In the genomic region with DNA sequence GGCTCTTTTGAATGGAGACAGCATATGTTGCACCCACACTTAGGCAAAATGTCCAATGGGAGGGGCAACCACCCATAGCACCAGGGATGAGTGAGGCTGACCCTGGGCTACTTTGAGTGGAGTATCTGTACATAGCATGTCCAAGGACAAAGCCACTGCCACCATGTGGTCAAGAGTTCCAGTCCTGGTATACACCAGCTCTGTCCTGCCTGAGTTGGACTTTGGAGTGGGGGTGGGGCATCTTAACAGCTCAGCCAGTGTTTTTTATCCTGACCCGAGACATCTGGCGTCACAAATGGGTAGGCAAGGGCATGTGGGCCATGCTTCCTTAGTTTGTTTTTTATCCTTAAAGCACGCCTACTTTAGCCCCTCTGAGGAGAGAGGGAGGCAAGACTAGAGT, we compare ENCODE assay signal across 15 mouse cellular contexts. TPM values are rescaled to one million over a fixed set of nuclear protein-coding genes. Genes with fewer than 3 reads are reported as not detected.
A peak's percentile ranks its signal among the peaks of the same experiment; 100 is the strongest.
DNase-seq lines count a peak whose midpoint lies in the region; ATAC-seq and TF ChIP-seq lines count a peak whose summit lies in the region.
"Had no signal": no experiment of that assay in that cellular context is flagged by ENCODE, and none has a peak within 500 bp of the region (broad histone marks: within the 10 kb centered on the region; RNA-seq: fewer than 3 reads in every experiment).

No protein-coding gene starts in this region.

- no peaks in the 10 kb centered on the region for H3K9me3 ChIP-seq in forebrain, postnatal 0 days (ENCODE audit: low read length)
- H3K9me3 ChIP-seq in forebrain, embryonic 12.5 days: no peaks in the 10 kb centered on the region
- H3K9me3 ChIP-seq in neural tube, embryonic 12.5 days: no peaks in the 10 kb centered on the region
- H3K9me3 ChIP-seq in kidney, postnatal 0 days (replicated peaks; ENCODE audit: low read length): no peaks in the 10 kb centered on the region
- H3K9me3 ChIP-seq: embryonic facial prominence, embryonic 13.5 days; heart, embryonic 12.5 days; hindbrain, embryonic 15.5 days had no signal

- peaks cover 12% of the 10 kb centered on the region; the same call in 1 of the 2 replicates for H3K4me1 ChIP-seq in forebrain, postnatal 0 days (ENCODE audit: insufficient read depth)
- peaks cover 14% of the 10 kb centered on the region for H3K4me1 ChIP-seq in forebrain, embryonic 12.5 days
- peaks cover 12% of the 10 kb centered on the region for H3K4me1 ChIP-seq in neural tube, embryonic 12.5 days
- H3K4me1 ChIP-seq in kidney, postnatal 0 days (replicated peaks; ENCODE audit: insufficient read depth, low read length): peaks cover 11% of the 10 kb centered on the region; the same call in 1 of the 2 replicates

- 70% methylated on average over 3 of the region's 3 CpGs for WGBS in forebrain, postnatal 0 days
- WGBS in forebrain, embryonic 12.5 days: 60% methylated on average over 3 of the region's 3 CpGs
- 45% methylated on average over 3 of the region's 3 CpGs for WGBS in neural tube, embryonic 12.5 days
- WGBS in kidney, postnatal 0 days: 12% methylated on average over 3 of the region's 3 CpGs

- H3K4me3 ChIP-seq in forebrain, postnatal 0 days (ENCODE audit: low read depth, low read length): no peak overlapping the region
- no peak overlapping the region for H3K4me3 ChIP-seq in forebrain, embryonic 12.5 days (replicated peaks)
- H3K4me3 ChIP-seq in neural tube, embryonic 12.5 days: no peak overlapping the region
- H3K4me3 ChIP-seq in kidney, postnatal 0 days (replicated peaks; ENCODE audit: low read depth, low read length): no peak overlapping the region

- no peak for ATAC-seq in forebrain, postnatal 0 days
- no peak for ATAC-seq in forebrain, embryonic 12.5 days (ENCODE audit: low FRiP score)
- peak; percentile 14; the same call in 1 of the 2 replicates for ATAC-seq in neural tube, embryonic 12.5 days (ENCODE audit: low FRiP score, low read depth)
- peak; percentile 30; the same call in 1 of the 2 replicates for ATAC-seq in kidney, postnatal 0 days (replicated peaks; ENCODE audit: low FRiP score, low read depth)

- H3K27ac ChIP-seq in forebrain, postnatal 0 days (ENCODE audit: low read depth, low read length): no peak overlapping the region
- no peak overlapping the region for H3K27ac ChIP-seq in forebrain, embryonic 12.5 days
- no peak overlapping the region for H3K27ac ChIP-seq in neural tube, embryonic 12.5 days
- H3K27ac ChIP-seq in kidney, postnatal 0 days: no peak overlapping the region
- H3K27ac ChIP-seq: embryonic facial prominence, embryonic 13.5 days; gastrocnemius, adult 2 months; liver, embryonic 14.5 days had no signal

- H3K36me3 ChIP-seq in forebrain, postnatal 0 days (ENCODE audit: insufficient read depth): no peaks in the 10 kb centered on the region
- H3K36me3 ChIP-seq in forebrain, embryonic 12.5 days (replicated peaks): no peaks in the 10 kb centered on the region
- no peaks in the 10 kb centered on the region for H3K36me3 ChIP-seq in neural tube, embryonic 12.5 days
- H3K36me3 ChIP-seq in kidney, postnatal 0 days (ENCODE audit: insufficient read depth, low read length): no peaks in the 10 kb centered on the region
- H3K36me3 ChIP-seq: embryonic facial prominence, embryonic 13.5 days; heart, embryonic 12.5 days; hindbrain, embryonic 15.5 days had no signal

- TF ChIP-seq CTCF in forebrain, postnatal 0 days (IDR thresholded peaks at IDR 0.05; ENCODE audit: low read depth): no peak
- no peak for TF ChIP-seq CTCF in kidney, postnatal 0 days (IDR thresholded peaks at IDR 0.05; ENCODE audit: low read depth)

- H3K27me3 ChIP-seq in forebrain, postnatal 0 days (ENCODE audit: insufficient read depth, low read length): peaks cover 4% of the 10 kb centered on the region; the same call in 1 of the 2 replicates
- peaks cover 50% of the 10 kb centered on the region for H3K27me3 ChIP-seq in forebrain, embryonic 12.5 days
- H3K27me3 ChIP-seq in neural tube, embryonic 12.5 days (replicated peaks): peaks cover 17% of the 10 kb centered on the region; the same call in 1 of the 2 replicates
- no peaks in the 10 kb centered on the region for H3K27me3 ChIP-seq in kidney, postnatal 0 days (ENCODE audit: insufficient read depth, low read length)
- H3K27me3 ChIP-seq: hindbrain, embryonic 15.5 days had no signal

- H3K4me2 ChIP-seq in forebrain, postnatal 0 days (ENCODE audit: low read depth): no peak overlapping the region
- no peak overlapping the region for H3K4me2 ChIP-seq in forebrain, embryonic 12.5 days
- H3K4me2 ChIP-seq in neural tube, embryonic 12.5 days (replicated peaks): no peak overlapping the region
- H3K4me2 ChIP-seq in kidney, postnatal 0 days (ENCODE audit: low read length): no peak overlapping the region

- 0 out of 2 replicates have a peak overlapping the region, but pooled peaks have one; percentile 69 for H3K9ac ChIP-seq in forebrain, postnatal 0 days
- H3K9ac ChIP-seq in forebrain, embryonic 12.5 days: no peak overlapping the region
- H3K9ac ChIP-seq in neural tube, embryonic 12.5 days: no peak overlapping the region
- H3K9ac ChIP-seq in kidney, postnatal 0 days (ENCODE audit: low read depth, low read length): no peak overlapping the region
- H3K9ac ChIP-seq: embryonic facial prominence, embryonic 13.5 days; heart, embryonic 12.5 days; hindbrain, embryonic 15.5 days; liver, embryonic 14.5 days had no signal

- DNase-seq in forebrain, postnatal 0 days: no peak
- no peak for DNase-seq in neural tube, embryonic 10.5 days (ENCODE audit: extremely low spot score, low spot score)
- DNase-seq in kidney, postnatal 0 days (ENCODE audit: low spot score): no peak
- DNase-seq in testis, postnatal 10 days (ENCODE audit: low spot score): no peak
- no peak for DNase-seq in frontal cortex, postnatal 14 days (ENCODE audit: low spot score in 2 of 2)
- DNase-seq: adrenal gland, adult 2 months; gastrocnemius, adult 2 months; layer of hippocampus, adult 9-11 months had no signal

RNA-seq across cellular contexts. Expression of gene Adra2c, which starts 36.5 kb away (rescaled TPM):
- total RNA-seq in forebrain, postnatal 0 days (2014; rRNA removed): 8.9 and 10.7 TPM in 2 replicates
- polyA plus RNA-seq in forebrain, postnatal 0 days (2015; fragmentation: Nextera tagmentation; extraction: Ambion mirVana): 1.5 and 1.7 TPM in 2 replicates
- polyA plus RNA-seq in forebrain, embryonic 12.5 days (2016; fragmentation: Nextera tagmentation; extraction: Ambion mirVana): 0.10 TPM in 1 of 2 replicates, not detected in the other
- polyA plus RNA-seq in neural tube, embryonic 12.5 days (2016; fragmentation: Nextera tagmentation; extraction: Ambion mirVana): 0.64 and 0.79 TPM in 2 replicates
- polyA plus RNA-seq in kidney, postnatal 0 days (2015; fragmentation: Nextera tagmentation; extraction: Ambion mirVana): 0.21 and 0.24 TPM in 2 replicates
- total RNA-seq: neutrophil, adult 5-6 weeks had no signal
- polyA plus RNA-seq: liver, embryonic 14.5 days had no signal

Comparison
In these comparisons a context has a peak if more than half of its experiments do, and no peak if none do; other contexts are left out.
1. ATAC-seq: peak in neural tube, embryonic 12.5 days (single experiment) and kidney, postnatal 0 days (single experiment); none in forebrain, postnatal 0 days (single experiment) and forebrain, embryonic 12.5 days (single experiment).